Comparison of ENCODE assay signal across 21 mouse cellular contexts in genomic region chr2:142403394-142403793, GRCm38 (mm10).
A peak's percentile ranks its signal among the peaks of the same experiment; 100 is the strongest.
DNase-seq lines count a peak whose midpoint lies in the region; ATAC-seq and TF ChIP-seq lines count a peak whose summit lies in the region.
"Had no signal": no experiment of that assay in that cellular context is flagged by ENCODE, and none has a peak within 500 bp of the region (broad histone marks: within the 10 kb centered on the region; RNA-seq: fewer than 3 reads in every experiment).

No protein-coding gene starts in this region.

- no peaks in the 10 kb centered on the region for H3K27me3 ChIP-seq in forebrain, embryonic 16.5 days (replicated peaks; ENCODE audit: control insufficient read depth, insufficient read depth, low read length)
- H3K27me3 ChIP-seq: CH12.LX; intestine, embryonic 15.5 days; limb, embryonic 12.5 days; liver, embryonic 15.5 days; neural tube, embryonic 13.5 days had no signal

- intact Hi-C loops in left cerebral cortex, postnatal 36 days (cut with DNase I) = loop anchor here (10.0 kb wide), 1 partner anchor 241 kb away; no protein-coding TSS in a partner anchor

- peak in 1 of 2 experiments; percentile 56 for DNase-seq in layer of hippocampus, adult 2 months (ENCODE audit: low spot score in 2 of 2)
- no peak for DNase-seq in layer of hippocampus, postnatal 25 days (ENCODE audit: extremely low spot score in 1 of 2, low spot score in 1 of 2)
- peak; percentile 27 to 49 for DNase-seq in frontal cortex, postnatal 10 days (ENCODE audit: low spot score in 2 of 2)
- DNase-seq in left cerebral cortex, postnatal 36 days (ENCODE audit: low spot score in 2 of 2) = peak; percentile 37 to 52
- no peak for DNase-seq in yolk sac, embryonic 10.5 days (ENCODE audit: low spot score)
- DNase-seq in thymus, postnatal 25 days = no peak
- DNase-seq: cerebellum, adult 18-20 months; embryo, embryonic 11 days; gastrocnemius, postnatal 14 days; kidney, postnatal 14 days; midbrain, embryonic 14.5 days; thymus, postnatal 36 days had no signal

- H3K36me3 ChIP-seq in forebrain, embryonic 16.5 days (ENCODE audit: control insufficient read depth, insufficient read depth) = no peaks in the 10 kb centered on the region
- H3K36me3 ChIP-seq: intestine, embryonic 15.5 days; limb, embryonic 12.5 days; liver, embryonic 15.5 days; neural tube, embryonic 13.5 days had no signal

- peaks cover 16% of the 10 kb centered on the region; the same call in 1 of the 2 replicates for H3K4me1 ChIP-seq in forebrain, embryonic 16.5 days (replicated peaks; ENCODE audit: control insufficient read depth, insufficient read depth, low read length)
- H3K4me1 ChIP-seq: intestine, embryonic 15.5 days; limb, embryonic 12.5 days; neural tube, embryonic 13.5 days had no signal

- H3K9me3 ChIP-seq in forebrain, embryonic 16.5 days (ENCODE audit: control insufficient read depth, low read length) = no peaks in the 10 kb centered on the region
- H3K9me3 ChIP-seq: intestine, embryonic 15.5 days; limb, embryonic 12.5 days; liver, embryonic 15.5 days; neural tube, embryonic 13.5 days had no signal

- TF ChIP-seq CTCF in layer of hippocampus, adult 2 months (conservative IDR thresholded peaks at IDR 0.05) = no peak

- H3K27ac ChIP-seq in layer of hippocampus, adult 2 months = peak overlapping the region; percentile 58
- H3K27ac ChIP-seq in forebrain, embryonic 16.5 days (ENCODE audit: low read length) = peak overlapping the region; percentile 33; the same call in 1 of the 2 replicates
- H3K27ac ChIP-seq: intestine, embryonic 15.5 days; limb, embryonic 12.5 days; liver, embryonic 15.5 days; neural tube, embryonic 13.5 days had no signal

- peak; percentile 73 for ATAC-seq in forebrain, embryonic 16.5 days
- ATAC-seq: activated CD4-positive, CD25-positive, alpha-beta regulatory T cell, adult 4 months; intestine, embryonic 15.5 days had no signal

- no peak overlapping the region for H3K4me3 ChIP-seq in layer of hippocampus, adult 2 months
- no peak overlapping the region for H3K4me3 ChIP-seq in forebrain, embryonic 16.5 days (replicated peaks; ENCODE audit: low read length)
- H3K4me3 ChIP-seq: erythroblast, embryonic 14.5 days; intestine, embryonic 15.5 days; limb, embryonic 12.5 days; liver, embryonic 15.5 days; neural tube, embryonic 13.5 days had no signal

- no peak overlapping the region for H3K9ac ChIP-seq in forebrain, embryonic 16.5 days (replicated peaks; ENCODE audit: low read depth, low read length)
- H3K9ac ChIP-seq: intestine, embryonic 15.5 days; limb, embryonic 12.5 days; liver, embryonic 15.5 days; neural tube, embryonic 13.5 days had no signal

- H3K4me2 ChIP-seq in forebrain, embryonic 16.5 days (ENCODE audit: low read length) = no peak overlapping the region
- H3K4me2 ChIP-seq: heart, embryonic 11.5 days; intestine, embryonic 15.5 days; limb, embryonic 12.5 days; liver, embryonic 15.5 days; neural tube, embryonic 13.5 days had no signal

Comparison
In these comparisons a context has a peak if more than half of its experiments do, and no peak if none do; other contexts are left out.
1. DNase-seq: peak in frontal cortex, postnatal 10 days (2 of 2) and left cerebral cortex, postnatal 36 days (2 of 2); none in layer of hippocampus, postnatal 25 days (0 of 2), yolk sac, embryonic 10.5 days (single experiment) and thymus, postnatal 25 days (single experiment).